Mouse (Mus musculus): ENCODE measurements around the gene Sipa1. TPM values are rescaled to one million over a fixed set of nuclear protein-coding genes. Genes with fewer than 3 reads are reported as not detected.
A peak's percentile ranks its signal among the peaks of the same experiment; 100 is the strongest.

Sipa1 gene
- total and polyA plus RNA-seq, 2 experiments from 2014 or later: 18.8 to 25.6 TPM

DNA sequence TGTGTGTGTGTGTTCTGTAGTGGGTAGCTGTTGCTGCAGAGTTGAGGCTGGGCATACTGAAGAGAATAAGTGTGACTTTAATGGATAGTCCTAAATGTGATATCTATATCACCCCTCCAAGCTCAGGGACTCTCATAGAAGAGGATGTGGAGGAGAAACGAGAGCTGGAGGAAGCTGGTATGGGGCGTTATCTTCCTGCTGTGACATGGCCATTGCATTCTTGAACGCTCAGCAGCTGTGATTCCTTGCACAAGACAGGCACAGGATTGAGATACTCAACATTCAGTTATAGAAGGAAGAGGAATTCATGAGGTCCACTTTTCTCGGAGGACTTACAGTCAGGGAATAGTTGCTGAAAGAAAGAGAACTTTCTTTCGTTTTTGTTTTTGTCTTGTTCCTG lies 41.6 kb downstream of the Sipa1 start:
- no peak for TF ChIP-seq CTCF (IDR thresholded peaks at IDR 0.05; ENCODE audit: low read depth)
- no peak for DNase-seq (ENCODE audit: low spot score)
- H3K4me1 ChIP-seq (ENCODE audit: insufficient read depth, low read length): no peaks in the 10 kb centered on the region
- WGBS: 78% methylated on average over 5 of the region's 5 CpGs
- no peak overlapping the region for H3K4me2 ChIP-seq (ENCODE audit: low read depth, low read length)
- no peak for ATAC-seq
- H3K27me3 ChIP-seq (ENCODE audit: insufficient read depth, low read length): no peaks in the 10 kb centered on the region
- no peaks in the 10 kb centered on the region for H3K9me3 ChIP-seq (ENCODE audit: low read length)
- H3K4me3 ChIP-seq (ENCODE audit: low read length): no peak overlapping the region
- no peaks in the 10 kb centered on the region for H3K36me3 ChIP-seq (ENCODE audit: insufficient read depth, low read length)
- no peak overlapping the region for H3K27ac ChIP-seq
- H3K9ac ChIP-seq (replicated peaks; ENCODE audit: low read length): no peak overlapping the region

DNA sequence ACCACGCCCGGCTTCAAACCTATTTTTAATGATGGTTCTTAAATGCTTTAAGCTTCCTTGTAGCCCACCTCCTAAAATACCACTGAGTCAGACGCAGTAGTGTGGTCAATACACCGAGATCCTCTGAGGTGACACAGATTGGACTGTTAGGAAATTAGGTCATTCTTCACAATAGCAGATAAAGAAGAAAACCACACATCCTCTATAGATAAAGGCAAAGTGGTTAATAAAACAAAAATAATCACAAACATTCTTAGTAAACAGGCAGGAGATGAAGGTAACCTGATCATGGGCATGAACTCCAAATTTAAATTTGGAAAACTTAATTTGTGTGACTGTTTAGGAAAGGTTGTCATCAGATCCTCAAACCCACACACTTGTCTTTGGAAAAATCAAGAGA lies 43.5 kb downstream of the Sipa1 start:
- Histone ChIP-seq H3K4me2 (ENCODE audit: low read depth, low read length) (no peak overlapping the region), H3K27me3 (ENCODE audit: insufficient read depth, low read length) (no peaks in the 10 kb centered on the region; the same call in 1 of the 2 replicates), H3K4me1 (ENCODE audit: insufficient read depth, low read length) (no peaks in the 10 kb centered on the region), H3K9me3 (ENCODE audit: low read length) (no peaks in the 10 kb centered on the region), H3K9ac (replicated peaks; ENCODE audit: low read length) (no peak overlapping the region), H3K27ac (no peak overlapping the region), H3K36me3 (ENCODE audit: insufficient read depth, low read length) (no peaks in the 10 kb centered on the region), H3K4me3 (ENCODE audit: low read length) (no peak overlapping the region)
- WGBS: 93% methylated on average over 4 of the region's 4 CpGs
- TF ChIP-seq CTCF (IDR thresholded peaks at IDR 0.05; ENCODE audit: low read depth): no peak
- no peak for DNase-seq (ENCODE audit: low spot score)
- ATAC-seq: no peak

DNA sequence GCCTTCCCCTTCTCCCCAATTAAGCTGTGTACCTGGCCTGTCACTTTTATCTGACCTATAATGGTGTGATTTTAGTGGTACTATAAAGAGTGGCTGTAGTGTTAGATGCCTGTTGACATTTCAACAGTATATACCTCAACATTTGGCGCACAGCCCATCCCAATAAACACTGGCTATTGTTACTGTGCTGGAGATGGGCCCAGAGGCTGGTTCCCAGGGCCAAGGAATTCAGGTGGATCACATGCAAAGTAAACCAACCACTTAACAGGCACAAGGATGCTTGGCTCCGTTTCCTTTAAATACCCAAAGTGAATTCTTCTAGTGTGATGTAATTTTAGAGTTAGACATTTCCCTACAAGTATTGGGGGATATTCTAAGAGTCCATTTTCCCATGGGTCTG lies 48.6 kb downstream of the Sipa1 start:
- 50% methylated on average over 2 of the region's 2 CpGs for WGBS
- no peak for DNase-seq (ENCODE audit: low spot score)

DNA sequence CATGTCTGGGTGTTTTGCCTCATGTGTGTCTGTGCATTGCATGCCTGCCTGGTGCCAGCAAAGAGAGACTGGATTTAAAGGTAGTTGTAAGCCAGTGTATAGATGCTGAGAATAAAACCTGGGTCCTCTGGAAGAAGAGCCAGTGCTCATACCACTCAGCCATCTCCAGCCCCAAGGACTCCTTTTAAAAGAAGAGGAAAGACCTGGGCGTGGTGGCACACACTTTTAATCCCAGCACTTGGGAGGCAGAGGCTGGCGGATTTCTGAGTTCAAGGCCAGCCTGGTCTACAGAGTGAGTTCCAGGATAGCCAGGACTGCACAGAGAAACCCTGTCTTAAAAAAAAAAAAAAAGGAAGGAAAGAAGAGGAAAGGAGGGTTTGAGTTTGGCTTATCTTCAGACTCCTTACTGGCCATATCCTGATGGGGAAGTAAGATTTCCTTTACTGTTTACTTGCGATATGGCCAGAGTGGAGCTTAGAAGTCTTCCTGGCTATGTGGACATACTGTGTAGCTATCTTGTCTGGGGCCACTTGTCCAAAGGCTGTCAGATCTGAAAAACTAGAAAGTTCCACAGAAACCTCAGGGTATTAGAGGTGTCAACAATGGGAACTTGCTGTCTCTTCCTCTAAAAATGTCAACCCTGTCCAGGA lies 50.6 kb downstream of the Sipa1 start:
- no peaks in the 10 kb centered on the region for H3K9me3 ChIP-seq (ENCODE audit: low read length)
- H3K27ac ChIP-seq: no peak overlapping the region
- no peaks in the 10 kb centered on the region; the same call in 1 of the 2 replicates for H3K27me3 ChIP-seq (ENCODE audit: insufficient read depth, low read length)
- H3K9ac ChIP-seq (replicated peaks; ENCODE audit: low read length): no peak overlapping the region
- no peak overlapping the region for H3K4me3 ChIP-seq (ENCODE audit: low read length)
- DNase-seq (ENCODE audit: low spot score) (no peak), ATAC-seq (no peak)
- peaks cover 4% of the 10 kb centered on the region; the same call in 1 of the 2 replicates for H3K36me3 ChIP-seq (ENCODE audit: insufficient read depth, low read length)
- 0 out of 2 replicates have a peak, but pooled peaks cover 7% of the 10 kb centered on the region for H3K4me1 ChIP-seq (ENCODE audit: insufficient read depth, low read length)
- no peak overlapping the region for H3K4me2 ChIP-seq (ENCODE audit: low read depth, low read length)
- 73% methylated on average over 3 of the region's 3 CpGs for whole genome bisulfite sequencing
- no peak for TF ChIP-seq CTCF (IDR thresholded peaks at IDR 0.05; ENCODE audit: low read depth)

More for the DNA sequence above, 48.6 kb downstream of the Sipa1 start:
- no peak overlapping the region for H3K9ac ChIP-seq (replicated peaks; ENCODE audit: low read length)
- no peak overlapping the region for H3K4me2 ChIP-seq (ENCODE audit: low read depth, low read length)
- TF ChIP-seq CTCF (IDR thresholded peaks at IDR 0.05; ENCODE audit: low read depth): no peak
- no peaks in the 10 kb centered on the region for H3K4me1 ChIP-seq (ENCODE audit: insufficient read depth, low read length)
- H3K36me3 ChIP-seq (ENCODE audit: insufficient read depth, low read length): no peaks in the 10 kb centered on the region
- ATAC-seq: no peak
- H3K9me3 ChIP-seq (ENCODE audit: low read length): no peaks in the 10 kb centered on the region
- H3K4me3 ChIP-seq (ENCODE audit: low read length): no peak overlapping the region
- H3K27ac ChIP-seq: no peak overlapping the region
- no peaks in the 10 kb centered on the region; the same call in 1 of the 2 replicates for H3K27me3 ChIP-seq (ENCODE audit: insufficient read depth, low read length)

DNA sequence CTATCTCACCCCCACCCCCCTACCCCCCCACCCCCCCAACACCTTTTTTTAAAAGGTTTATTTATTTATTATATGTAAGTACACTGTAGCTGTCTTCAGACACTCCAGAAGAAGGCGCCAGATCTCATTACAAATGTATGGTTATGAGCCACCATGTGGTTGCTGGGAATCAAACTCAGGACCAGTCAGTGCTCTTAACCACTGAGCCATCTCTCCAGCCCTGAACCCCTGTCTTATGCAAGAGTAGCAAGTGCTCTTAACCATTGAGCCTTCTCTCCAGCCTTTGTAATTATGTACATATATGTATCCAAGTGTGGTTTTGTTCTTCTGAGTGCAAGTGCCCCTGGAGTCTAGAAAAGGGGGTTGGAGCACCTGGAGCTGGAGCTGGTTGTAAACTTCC lies 51.5 kb downstream of the Sipa1 start:
- Histone ChIP-seq H3K4me3 (ENCODE audit: low read length) (no peak overlapping the region), H3K27ac (no peak overlapping the region), H3K36me3 (ENCODE audit: insufficient read depth, low read length) (peaks cover 13% of the 10 kb centered on the region; the same call in 1 of the 2 replicates), H3K4me2 (ENCODE audit: low read depth, low read length) (no peak overlapping the region), H3K4me1 (ENCODE audit: insufficient read depth, low read length) (0 out of 2 replicates have a peak, but pooled peaks cover 7% of the 10 kb centered on the region), H3K27me3 (ENCODE audit: insufficient read depth, low read length) (no peaks in the 10 kb centered on the region; the same call in 1 of the 2 replicates), H3K9me3 (ENCODE audit: low read length) (no peaks in the 10 kb centered on the region), H3K9ac (replicated peaks; ENCODE audit: low read length) (no peak overlapping the region)
- 88% methylated on average over 1 of the region's 1 CpGs for WGBS
- TF ChIP-seq CTCF (IDR thresholded peaks at IDR 0.05; ENCODE audit: low read depth): no peak
- no peak for DNase-seq (ENCODE audit: low spot score)
- no peak for ATAC-seq

DNA sequence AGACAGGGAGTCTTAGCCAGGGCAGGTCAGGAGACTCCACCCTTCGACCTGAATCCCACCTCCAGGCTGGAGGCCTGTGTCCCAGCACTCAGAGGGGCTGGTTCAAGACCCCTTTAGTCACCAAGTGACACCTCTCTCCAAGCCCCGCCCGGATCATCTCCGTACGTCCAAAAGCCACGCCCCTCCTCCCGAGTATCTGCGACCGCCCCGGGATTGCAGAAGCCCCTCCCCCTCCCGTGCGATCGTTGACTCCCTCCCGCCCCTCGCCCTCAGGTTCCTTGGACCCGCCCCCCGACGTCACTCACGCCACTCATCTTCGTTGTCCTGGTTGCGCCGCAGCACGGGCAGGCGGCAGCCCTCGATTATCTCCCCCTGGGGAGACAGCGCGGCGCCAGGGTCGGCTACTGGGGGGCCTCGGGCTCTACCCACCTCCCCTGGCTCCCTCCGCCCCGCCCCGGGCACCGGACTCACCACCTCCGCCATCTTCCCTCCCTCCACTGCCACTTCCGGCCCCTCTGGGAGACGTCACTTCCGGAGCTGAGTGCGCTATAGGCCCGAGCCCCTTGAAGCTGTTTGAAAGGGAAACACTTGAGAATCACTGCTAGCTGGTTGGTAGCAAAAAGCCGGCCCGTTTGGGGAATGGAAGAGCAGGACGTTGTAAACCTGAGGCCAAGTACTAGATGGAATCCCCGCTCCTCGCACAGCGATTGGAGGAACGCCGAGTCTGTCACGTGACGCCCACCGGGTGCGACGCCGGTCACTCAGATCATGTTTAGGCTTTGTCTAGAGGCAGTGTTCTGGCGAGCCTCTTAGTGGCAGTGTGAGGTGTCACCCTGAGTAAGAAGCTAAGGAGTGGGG lies 53.7 kb downstream of the Sipa1 start, which contains the start of gene Kat5:
Kat5 (minus strand) TSS at position 691 of the 858 bp plus-strand sequence.
- ATAC-seq (peak; percentile 96), DNase-seq (ENCODE audit: low spot score) (peak; percentile 94)
- Histone ChIP-seq H3K27me3 (ENCODE audit: insufficient read depth, low read length) (no peaks in the 10 kb centered on the region), H3K27ac (peak within 1 kb of the TSS; percentile 100), H3K4me3 (ENCODE audit: low read length) (peak within 1 kb of the TSS; percentile 75), H3K9me3 (ENCODE audit: low read length) (no peaks in the 10 kb centered on the region), H3K4me1 (ENCODE audit: insufficient read depth, low read length) (0 out of 2 replicates have a peak, but pooled peaks cover 7% of the 10 kb centered on the region), H3K36me3 (ENCODE audit: insufficient read depth, low read length) (peaks cover 32% of the 10 kb centered on the region), H3K9ac (replicated peaks; ENCODE audit: low read length) (peak within 1 kb of the TSS; percentile 88), H3K4me2 (ENCODE audit: low read depth, low read length) (peak within 1 kb of the TSS; percentile 78)
- TF ChIP-seq CTCF (IDR thresholded peaks at IDR 0.05; ENCODE audit: low read depth): peak; percentile 46
- WGBS: 1% methylated on average over 55 of the region's 55 CpGs

Data from hindbrain, postnatal 0 days (tissue).